Mouse (Mus musculus) kidney, embryonic 14.5 days (tissue): ENCODE results near the gene Vmn1r35. TPM values are rescaled to one million over a fixed set of nuclear protein-coding genes. Genes with fewer than 3 reads are reported as not detected.
"Not testable (repeated sequence)": the region's sequence is repeated elsewhere in the genome, so short reads cannot be mapped to it uniquely, and the experiment has no call there.

Source experiments
- ATAC-seq: fragments of 200-750 bp; cut with Nextera tagmentation; 2 replicates; pipeline ENCODE4 v1.8.0; 2017; ENCODE audit warnings: moderate number of reproducible peaks, mild to moderate bottlenecking, moderate TSS enrichment, moderate library complexity; ENCODE audit not compliant: low FRiP score, low TSS enrichment
- H3K27ac ChIP-seq: fragments of 300-500 bp; sonication (generic); 2 replicates; pipeline ENCODE4 v1.5.1; 2014; ENCODE audit warnings: low read depth, mild to moderate bottlenecking, low read length, moderate library complexity, mixed read lengths
- H3K27me3 ChIP-seq: fragments of 300-500 bp; sonication (generic); 2 replicates; pipeline ENCODE4 v1.6.1; 2014; ENCODE audit warnings: mild to moderate bottlenecking, low read length; ENCODE audit not compliant: control insufficient read depth, insufficient read depth
- H3K36me3 ChIP-seq: fragments of 300-500 bp; sonication (generic); 2 replicates; pipeline ENCODE4 v1.6.1; 2014; ENCODE audit warnings: low read length, mixed read lengths; ENCODE audit not compliant: control insufficient read depth, insufficient read depth
- H3K4me1 ChIP-seq: fragments of 300-500 bp; sonication (generic); 2 replicates; pipeline ENCODE4 v1.6.1; 2014; ENCODE audit warnings: low read length, mixed read lengths; ENCODE audit not compliant: control insufficient read depth, insufficient read depth
- H3K4me2 ChIP-seq: fragments of 300-500 bp; sonication (generic); replicated peaks from 2 replicates; pipeline ENCODE4 v1.6.1; 2014; ENCODE audit warnings: low read depth, mild to moderate bottlenecking, low read length
- H3K4me3 ChIP-seq: fragments of 300-500 bp; sonication (generic); 2 replicates; pipeline ENCODE4 v1.5.1; 2014; ENCODE audit warnings: mild to moderate bottlenecking, low read length
- H3K9ac ChIP-seq: fragments of 300-500 bp; sonication (generic); 2 replicates; pipeline ENCODE4 v1.6.1; 2014; ENCODE audit warnings: low read depth, mild to moderate bottlenecking, low read length, moderate library complexity
- H3K9me3 ChIP-seq: fragments of 300-500 bp; sonication (generic); 2 replicates; pipeline ENCODE4 v1.6.1; 2016; ENCODE audit warnings: low read length; ENCODE audit not compliant: control insufficient read depth
- WGBS: fragments of 180-500 bp; shearing (Covaris S2); extraction: QIAGEN DNeasy Blood & Tissue Kit; methylation state at CpG from one replicate; pipeline ENCODE4 v1.1.7; 2014; 5-methylcytosine and 5-hydroxymethylcytosine counted together
- polyA plus RNA-seq: library from polyadenylated mRNA; unstranded; fragments of >200 nt; fragmentation: Nextera tagmentation; extraction: Ambion mirVana; gene quantifications from 2 replicates; pipeline ENCODE4 v1.2.1, GENCODE M21; 2014

The Vmn1r35 gene
- not detected in 2 replicates for polyA plus RNA-seq

DNA sequence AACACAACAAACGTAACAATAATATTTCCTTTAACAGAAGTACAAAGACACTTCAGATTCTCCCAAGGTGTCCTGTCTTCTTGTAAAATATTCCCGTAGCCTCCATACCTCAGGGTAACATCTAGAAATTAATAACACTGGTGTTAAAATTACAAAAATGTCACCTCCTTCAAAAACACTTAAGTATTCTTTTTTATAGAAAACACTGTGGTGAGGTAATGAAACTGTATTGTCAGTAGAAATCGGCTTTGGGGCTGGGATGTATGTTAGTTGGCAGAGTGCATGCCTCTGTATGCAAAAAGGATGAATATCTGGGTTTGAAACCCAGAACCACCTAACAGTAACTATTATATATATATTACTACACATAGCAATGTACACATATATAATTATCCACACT lies at the start of gene Vmn1r35:
TSS of gene Vmn1r35 (minus strand) at position 101 of the 400 bp plus-strand sequence.
- 89% methylated on average over 3 of the region's 3 CpGs for WGBS
- H3K4me1 ChIP-seq, result no peaks in the 10 kb centered on the region
- no peak within 1 kb of the TSS for H3K4me3 ChIP-seq
- no peak within 1 kb of the TSS for H3K27ac ChIP-seq
- H3K27me3 ChIP-seq, result no peaks in the 10 kb centered on the region
- H3K36me3 ChIP-seq, result no peaks in the 10 kb centered on the region
- no peak within 1 kb of the TSS for H3K9ac ChIP-seq
- H3K9me3 ChIP-seq, result no peaks in the 10 kb centered on the region
- ATAC-seq, result no peak
- no peak within 1 kb of the TSS for H3K4me2 ChIP-seq

- H3K4me1 ChIP-seq, H3K36me3 ChIP-seq, H3K27ac ChIP-seq: not testable (repeated sequence)
These were observed 43.4 kb upstream of the Vmn1r35 start, which contains the start of gene Vmn1r37 for GRCm38 (mm10) chr6:66729082-66729481. Vmn1r37 (plus strand) TSS chr6:66729382.

GRCm38 (mm10) chr6:66719068-66719467 lies 33.4 kb upstream of the Vmn1r35 start, which contains the start of gene Vmn1r36:
Vmn1r36 (minus strand) TSS chr6:66719168.
- H3K4me1 ChIP-seq, H3K9me3 ChIP-seq, ATAC-seq, H3K27me3 ChIP-seq, H3K36me3 ChIP-seq, H3K4me2 ChIP-seq, H3K9ac ChIP-seq, H3K4me3 ChIP-seq, H3K27ac ChIP-seq: not testable (repeated sequence)
- WGBS, result 76% methylated on average over 2 of the region's 2 CpGs

More at GRCm38 (mm10) chr6:66729082-66729481, 43.4 kb upstream of the Vmn1r35 start, which contains the start of gene Vmn1r37:
- not testable (repeated sequence) for H3K4me3 ChIP-seq, H3K9ac ChIP-seq, H3K4me2 ChIP-seq, H3K27me3 ChIP-seq, H3K9me3 ChIP-seq, ATAC-seq

DNA sequence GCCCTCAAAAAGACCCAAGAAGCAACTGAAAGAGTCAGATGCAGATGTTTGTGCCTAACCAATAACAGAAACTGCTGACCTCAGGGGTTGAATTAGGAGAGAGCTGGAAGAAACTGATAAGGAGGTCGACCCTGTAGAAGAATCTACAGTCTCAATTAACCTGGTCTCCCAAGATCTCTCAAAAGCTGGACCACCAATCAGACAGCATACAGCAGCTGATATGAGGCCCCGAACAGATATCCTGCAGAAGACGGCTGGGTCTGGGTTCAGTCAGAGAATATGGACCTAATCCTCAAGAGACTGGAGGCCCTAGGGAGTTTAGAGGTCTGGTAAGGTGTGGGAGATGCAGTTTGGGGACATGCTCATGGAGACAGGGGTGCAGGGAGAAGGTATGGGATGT lies 28.1 kb upstream of the Vmn1r35 start:
- 81% methylated on average over 3 of the region's 3 CpGs for WGBS

DNA sequence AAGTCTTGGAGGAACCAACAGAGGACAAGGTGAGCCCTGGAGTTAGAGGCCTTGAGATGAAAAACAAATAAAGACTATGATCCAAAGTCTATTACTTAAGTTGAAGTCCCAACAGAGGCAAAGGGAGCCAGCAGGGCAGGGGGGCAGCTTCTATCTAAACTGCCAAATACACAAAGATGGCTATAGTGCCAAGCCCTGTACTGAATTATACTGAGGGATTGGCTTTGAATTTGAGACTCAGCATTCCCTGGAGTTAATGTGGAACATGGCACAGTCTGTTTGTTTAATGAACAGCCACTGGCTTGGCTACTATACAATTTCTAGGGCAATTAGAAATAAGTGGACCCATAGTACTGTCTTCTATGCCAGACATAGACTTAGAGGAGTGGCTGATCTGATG lies 23.2 kb upstream of the Vmn1r35 start:
- no peak for ATAC-seq
- no peaks in the 10 kb centered on the region for H3K9me3 ChIP-seq
- H3K9ac ChIP-seq, result no peak overlapping the region
- H3K4me3 ChIP-seq, result no peak overlapping the region
- no peaks in the 10 kb centered on the region for H3K27me3 ChIP-seq
- H3K4me1 ChIP-seq, result no peaks in the 10 kb centered on the region
- H3K36me3 ChIP-seq, result no peaks in the 10 kb centered on the region
- no peak overlapping the region for H3K27ac ChIP-seq
- no peak overlapping the region for H3K4me2 ChIP-seq

More for the DNA sequence above, 28.1 kb upstream of the Vmn1r35 start:
- ATAC-seq, result no peak
- no peak overlapping the region for H3K27ac ChIP-seq
- no peaks in the 10 kb centered on the region for H3K36me3 ChIP-seq
- H3K9ac ChIP-seq, result no peak overlapping the region
- H3K4me1 ChIP-seq, result no peaks in the 10 kb centered on the region
- H3K27me3 ChIP-seq, result no peaks in the 10 kb centered on the region
- H3K4me3 ChIP-seq, result no peak overlapping the region
- no peaks in the 10 kb centered on the region for H3K9me3 ChIP-seq
- H3K4me2 ChIP-seq, result no peak overlapping the region

- H3K36me3 ChIP-seq, result no peaks in the 10 kb centered on the region
- no peak within 1 kb of the TSS for H3K4me2 ChIP-seq
- WGBS, result 89% methylated on average over 1 of the region's 1 CpGs
- H3K27ac ChIP-seq, result no peak within 1 kb of the TSS
- no peaks in the 10 kb centered on the region for H3K4me1 ChIP-seq
- H3K9ac ChIP-seq, result no peak within 1 kb of the TSS
- H3K4me3 ChIP-seq, result no peak within 1 kb of the TSS
- H3K27me3 ChIP-seq, result no peaks in the 10 kb centered on the region
- ATAC-seq, result no peak
- no peaks in the 10 kb centered on the region for H3K9me3 ChIP-seq
These were observed 41.9 kb downstream of the Vmn1r35 start, which contains the start of gene Vmn1r34 for GRCm38 (mm10) chr6:66643779-66644178. Vmn1r34 (minus strand) TSS chr6:66643879.

Other genes starting within 250 kb of the Vmn1r35 start
- gene Mad2l1, start 150.5 kb downstream of the Vmn1r35 start, polyA plus RNA-seq, result 128 and 138 TPM in 2 replicates
- 0.11 and 0.21 TPM in 2 replicates for gene Vmn1r32, start 125.8 kb downstream of the Vmn1r35 start, polyA plus RNA-seq
- gene Vmn1r33, start 67.6 kb downstream of the Vmn1r35 start, polyA plus RNA-seq, result not detected in 2 replicates
- not detected in 2 replicates for gene Vmn1r34, start 42.0 kb downstream of the Vmn1r35 start, polyA plus RNA-seq
- gene Vmn1r36, start 33.3 kb upstream of the Vmn1r35 start, polyA plus RNA-seq, result not detected in 2 replicates
- gene Vmn1r37, start 43.5 kb upstream of the Vmn1r35 start, polyA plus RNA-seq, result not detected in 2 replicates
- gene Vmn1r38, start 96.7 kb upstream of the Vmn1r35 start, polyA plus RNA-seq, result not detected in 2 replicates
- gene Vmn1r39, start 124.7 kb upstream of the Vmn1r35 start, polyA plus RNA-seq, result not detected in 2 replicates
- 76.6 and 108 TPM in 2 replicates for gene Gng12, start 210.5 kb upstream of the Vmn1r35 start, polyA plus RNA-seq